Mouse (Mus musculus): ENCODE data around the gene Mfsd6. TPM values are rescaled to one million over a fixed set of nuclear protein-coding genes. Genes with fewer than 3 reads are reported as not detected.

The Mfsd6 gene
- 2.7 and 3.3 TPM in 2 replicates for polyA plus RNA-seq (2015; fragmentation: Nextera tagmentation; extraction: Ambion mirVana)

GRCm38 (mm10) chr1:52727056-52727900 is at the start of gene Mfsd6:
Mfsd6 (minus strand) TSS chr1:52727462.
- Histone ChIP-seq H3K4me3 (peak within 1 kb of the TSS; percentile 95), H3K4me1 (replicated peaks) (peaks cover 10% of the 10 kb centered on the region), H3K36me3 (no peaks in the 10 kb centered on the region), H3K9ac (peak within 1 kb of the TSS; percentile 79), H3K27ac (peak within 1 kb of the TSS; percentile 61), H3K9me3 (replicated peaks) (no peaks in the 10 kb centered on the region), H3K4me2 (peak within 1 kb of the TSS; percentile 74), H3K27me3 (0 out of 2 replicates have a peak, but pooled peaks cover 3% of the 10 kb centered on the region)
- peak; percentile 61 for ATAC-seq (replicated peaks; ENCODE audit: insufficient number of reproducible peaks, insufficient read depth, low FRiP score, low read depth)
- 2% methylated on average over 39 of the region's 63 CpGs for WGBS

GRCm38 (mm10) chr1:52765176-52766111 is 38.2 kb upstream of the Mfsd6 start:
- no peak for ATAC-seq (replicated peaks; ENCODE audit: insufficient number of reproducible peaks, insufficient read depth, low FRiP score, low read depth)
- Histone ChIP-seq H3K9me3 (replicated peaks) (no peaks in the 10 kb centered on the region), H3K9ac (no peak overlapping the region), H3K27ac (no peak overlapping the region), H3K27me3 (no peaks in the 10 kb centered on the region), H3K4me1 (replicated peaks) (peaks cover 2% of the 10 kb centered on the region; the same call in 1 of the 2 replicates), H3K36me3 (no peaks in the 10 kb centered on the region), H3K4me2 (no peak overlapping the region), H3K4me3 (no peak overlapping the region)
- 64% methylated on average over 7 of the region's 7 CpGs for WGBS

GRCm38 (mm10) chr1:52763894-52764809 is 36.9 kb upstream of the Mfsd6 start:
- H3K27me3 ChIP-seq, result no peaks in the 10 kb centered on the region
- peak overlapping the region; percentile 38; the same call in 1 of the 2 replicates for H3K4me2 ChIP-seq
- no peak overlapping the region for H3K4me3 ChIP-seq
- H3K27ac ChIP-seq, result no peak overlapping the region
- WGBS, result 56% methylated on average over 4 of the region's 4 CpGs
- no peak overlapping the region for H3K9ac ChIP-seq
- ATAC-seq (replicated peaks; ENCODE audit: insufficient number of reproducible peaks, insufficient read depth, low FRiP score, low read depth), result no peak
- H3K4me1 ChIP-seq (replicated peaks), result peaks cover 2% of the 10 kb centered on the region; the same call in 1 of the 2 replicates
- no peaks in the 10 kb centered on the region for H3K36me3 ChIP-seq
- no peaks in the 10 kb centered on the region for H3K9me3 ChIP-seq (replicated peaks)

- Histone ChIP-seq H3K9me3 (replicated peaks) (no peaks in the 10 kb centered on the region), H3K4me3 (no peak overlapping the region), H3K27ac (no peak overlapping the region), H3K27me3 (no peaks in the 10 kb centered on the region), H3K4me1 (replicated peaks) (peaks cover 1% of the 10 kb centered on the region), H3K36me3 (no peaks in the 10 kb centered on the region), H3K4me2 (no peak overlapping the region), H3K9ac (no peak overlapping the region)
- no peak for ATAC-seq (replicated peaks; ENCODE audit: insufficient number of reproducible peaks, insufficient read depth, low FRiP score, low read depth)
- WGBS, result 74% methylated on average over 1 of the region's 1 CpGs
These were observed 30.9 kb upstream of the Mfsd6 start for GRCm38 (mm10) chr1:52758174-52758573.

- no peak overlapping the region for H3K9ac ChIP-seq
- WGBS, result 91% methylated on average over 1 of the region's 1 CpGs
- H3K4me3 ChIP-seq, result no peak overlapping the region
- no peak for ATAC-seq (replicated peaks; ENCODE audit: insufficient number of reproducible peaks, insufficient read depth, low FRiP score, low read depth)
- no peak overlapping the region for H3K27ac ChIP-seq
- no peaks in the 10 kb centered on the region for H3K9me3 ChIP-seq (replicated peaks)
- H3K27me3 ChIP-seq, result no peaks in the 10 kb centered on the region
- no peaks in the 10 kb centered on the region for H3K36me3 ChIP-seq
- peaks cover 6% of the 10 kb centered on the region for H3K4me1 ChIP-seq (replicated peaks)
- no peak overlapping the region for H3K4me2 ChIP-seq
These were observed 27.1 kb upstream of the Mfsd6 start for GRCm38 (mm10) chr1:52754331-52754730.

- no peaks in the 10 kb centered on the region for H3K9me3 ChIP-seq (replicated peaks)
- H3K4me2 ChIP-seq, result no peak overlapping the region
- no peaks in the 10 kb centered on the region for H3K27me3 ChIP-seq
- no peak overlapping the region for H3K27ac ChIP-seq
- H3K9ac ChIP-seq, result no peak overlapping the region
- WGBS, result 83% methylated on average over 2 of the region's 2 CpGs
- peaks cover 6% of the 10 kb centered on the region for H3K4me1 ChIP-seq (replicated peaks)
- H3K4me3 ChIP-seq, result no peak overlapping the region
- ATAC-seq (replicated peaks; ENCODE audit: insufficient number of reproducible peaks, insufficient read depth, low FRiP score, low read depth), result no peak
- no peaks in the 10 kb centered on the region for H3K36me3 ChIP-seq
These were observed 26.6 kb upstream of the Mfsd6 start for GRCm38 (mm10) chr1:52753828-52754227.

- H3K36me3 ChIP-seq, result no peaks in the 10 kb centered on the region
- 0 out of 2 replicates have a peak, but pooled peaks have one; percentile 55 for ATAC-seq (replicated peaks; ENCODE audit: insufficient number of reproducible peaks, insufficient read depth, low FRiP score, low read depth)
- peaks cover 6% of the 10 kb centered on the region for H3K4me1 ChIP-seq (replicated peaks)
- H3K4me3 ChIP-seq, result no peak overlapping the region
- H3K27me3 ChIP-seq, result no peaks in the 10 kb centered on the region
- WGBS, result 42% methylated on average over 3 of the region's 3 CpGs
- H3K9ac ChIP-seq, result no peak overlapping the region
- H3K4me2 ChIP-seq, result no peak overlapping the region
- no peaks in the 10 kb centered on the region for H3K9me3 ChIP-seq (replicated peaks)
- H3K27ac ChIP-seq, result peak overlapping the region; percentile 52; the same call in 1 of the 2 replicates
These were observed 25.4 kb upstream of the Mfsd6 start for GRCm38 (mm10) chr1:52752706-52753105.

GRCm38 (mm10) chr1:52751634-52752033 is 24.4 kb upstream of the Mfsd6 start:
- no peak overlapping the region for H3K4me2 ChIP-seq
- no peak for ATAC-seq (replicated peaks; ENCODE audit: insufficient number of reproducible peaks, insufficient read depth, low FRiP score, low read depth)
- H3K27me3 ChIP-seq, result no peaks in the 10 kb centered on the region
- no peak overlapping the region for H3K9ac ChIP-seq
- 84% methylated on average over 1 of the region's 1 CpGs for WGBS
- no peaks in the 10 kb centered on the region for H3K9me3 ChIP-seq (replicated peaks)
- H3K36me3 ChIP-seq, result no peaks in the 10 kb centered on the region
- H3K27ac ChIP-seq, result no peak overlapping the region
- no peak overlapping the region for H3K4me3 ChIP-seq
- H3K4me1 ChIP-seq (replicated peaks), result peaks cover 6% of the 10 kb centered on the region

GRCm38 (mm10) chr1:52749978-52750377 is 22.7 kb upstream of the Mfsd6 start:
- no peak overlapping the region for H3K27ac ChIP-seq
- no peaks in the 10 kb centered on the region for H3K36me3 ChIP-seq
- H3K4me1 ChIP-seq (replicated peaks), result peaks cover 6% of the 10 kb centered on the region
- H3K9ac ChIP-seq, result no peak overlapping the region
- ATAC-seq (replicated peaks; ENCODE audit: insufficient number of reproducible peaks, insufficient read depth, low FRiP score, low read depth), result no peak
- H3K27me3 ChIP-seq, result no peaks in the 10 kb centered on the region
- H3K4me2 ChIP-seq, result no peak overlapping the region
- 76% methylated on average over 1 of the region's 1 CpGs for WGBS
- no peaks in the 10 kb centered on the region for H3K9me3 ChIP-seq (replicated peaks)
- H3K4me3 ChIP-seq, result no peak overlapping the region

- Histone ChIP-seq H3K27ac (no peak overlapping the region), H3K9me3 (replicated peaks) (no peaks in the 10 kb centered on the region), H3K4me2 (no peak overlapping the region), H3K36me3 (no peaks in the 10 kb centered on the region), H3K4me1 (replicated peaks) (peaks cover 5% of the 10 kb centered on the region), H3K27me3 (no peaks in the 10 kb centered on the region), H3K9ac (no peak overlapping the region), H3K4me3 (no peak overlapping the region)
- ATAC-seq (replicated peaks; ENCODE audit: insufficient number of reproducible peaks, insufficient read depth, low FRiP score, low read depth), result no peak
- 21% methylated on average over 3 of the region's 3 CpGs for WGBS
These were observed 21.0 kb upstream of the Mfsd6 start for GRCm38 (mm10) chr1:52748260-52748659.
